Mouse (Mus musculus): ENCODE data around the gene Atxn1. TPM values are rescaled to one million over a fixed set of nuclear protein-coding genes. Genes with fewer than 3 reads are reported as not detected.
A peak's percentile ranks its signal among the peaks of the same experiment; 100 is the strongest.

The Atxn1 gene
- polyA plus RNA-seq, 1 experiment from 2014 or later = 6.8 TPM

DNA sequence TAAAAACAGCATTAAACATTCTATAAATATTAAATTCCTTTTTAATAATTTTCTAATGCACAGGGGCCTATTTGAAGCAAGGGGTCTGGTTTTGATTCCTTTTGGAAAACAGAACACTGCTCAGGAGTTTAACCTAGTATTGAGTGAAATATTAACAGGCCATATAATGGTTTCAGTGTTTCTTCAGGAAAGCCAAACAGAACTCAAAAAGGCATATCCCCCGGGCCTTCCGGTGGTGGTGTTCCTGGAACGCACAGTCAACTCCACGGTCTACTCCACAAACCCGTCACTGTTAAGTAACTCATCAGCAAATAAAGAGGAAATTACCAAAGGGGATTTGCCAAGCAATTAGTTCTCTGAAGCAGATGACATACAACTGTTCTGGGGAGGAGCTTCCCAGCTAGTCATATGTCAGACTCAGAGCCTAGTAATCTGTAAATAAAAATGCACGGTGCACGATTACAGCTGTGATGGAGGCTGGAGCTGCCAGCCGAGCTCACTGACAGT is 14.4 kb downstream of the Atxn1 start:
- no peaks in the 10 kb centered on the region for H3K27me3 ChIP-seq (ENCODE audit: insufficient read depth, low read length)
- ATAC-seq (replicated peaks; ENCODE audit: low FRiP score, low read depth) = peak; percentile 61
- DNase-seq (ENCODE audit: low spot score) = no peak
- H3K27ac ChIP-seq = peak overlapping the region; percentile 60; the same call in 1 of the 2 replicates
- no peak overlapping the region for H3K4me3 ChIP-seq (replicated peaks; ENCODE audit: low read depth, low read length)
- H3K4me2 ChIP-seq (ENCODE audit: low read length) = no peak overlapping the region
- no peak for TF ChIP-seq CTCF (IDR thresholded peaks at IDR 0.05; ENCODE audit: low read depth)
- peaks cover 5% of the 10 kb centered on the region; the same call in 1 of the 2 replicates for H3K36me3 ChIP-seq (ENCODE audit: insufficient read depth, low read length)
- WGBS = 17% methylated on average over 8 of the region's 8 CpGs
- H3K4me1 ChIP-seq (replicated peaks; ENCODE audit: insufficient read depth, low read length) = peaks cover 10% of the 10 kb centered on the region; the same call in 1 of the 2 replicates
- no peak overlapping the region for H3K9ac ChIP-seq (ENCODE audit: low read depth, low read length)
- H3K9me3 ChIP-seq (replicated peaks; ENCODE audit: low read length) = no peaks in the 10 kb centered on the region

GRCm38 (mm10) chr13:45946136-45946535 is 18.7 kb downstream of the Atxn1 start:
- H3K9ac ChIP-seq (ENCODE audit: low read depth, low read length) = no peak overlapping the region
- DNase-seq (ENCODE audit: low spot score) (no peak), ATAC-seq (replicated peaks; ENCODE audit: low FRiP score, low read depth) (no peak)
- H3K9me3 ChIP-seq (replicated peaks; ENCODE audit: low read length) = no peaks in the 10 kb centered on the region
- H3K36me3 ChIP-seq (ENCODE audit: insufficient read depth, low read length) = 0 out of 2 replicates have a peak, but pooled peaks cover 2% of the 10 kb centered on the region
- no peak for TF ChIP-seq CTCF (IDR thresholded peaks at IDR 0.05; ENCODE audit: low read depth)
- no peak overlapping the region for H3K4me3 ChIP-seq (replicated peaks; ENCODE audit: low read depth, low read length)
- H3K4me2 ChIP-seq (ENCODE audit: low read length) = no peak overlapping the region
- 81% methylated on average over 11 of the region's 11 CpGs for WGBS
- H3K27me3 ChIP-seq (ENCODE audit: insufficient read depth, low read length) = no peaks in the 10 kb centered on the region
- H3K27ac ChIP-seq = no peak overlapping the region
- peaks cover 6% of the 10 kb centered on the region; the same call in 1 of the 2 replicates for H3K4me1 ChIP-seq (replicated peaks; ENCODE audit: insufficient read depth, low read length)

- ATAC-seq (replicated peaks; ENCODE audit: low FRiP score, low read depth) = no peak
- Histone ChIP-seq H3K4me3 (replicated peaks; ENCODE audit: low read depth, low read length) (no peak overlapping the region), H3K27ac (no peak overlapping the region), H3K4me1 (replicated peaks; ENCODE audit: insufficient read depth, low read length) (peaks cover 5% of the 10 kb centered on the region; the same call in 1 of the 2 replicates), H3K9me3 (replicated peaks; ENCODE audit: low read length) (no peaks in the 10 kb centered on the region), H3K4me2 (ENCODE audit: low read length) (no peak overlapping the region), H3K36me3 (ENCODE audit: insufficient read depth, low read length) (0 out of 2 replicates have a peak, but pooled peaks cover 2% of the 10 kb centered on the region), H3K9ac (ENCODE audit: low read depth, low read length) (no peak overlapping the region), H3K27me3 (ENCODE audit: insufficient read depth, low read length) (no peaks in the 10 kb centered on the region)
- DNase-seq (ENCODE audit: low spot score) = no peak
- TF ChIP-seq CTCF (IDR thresholded peaks at IDR 0.05; ENCODE audit: low read depth) = no peak
- 72% methylated on average over 7 of the region's 7 CpGs for WGBS
Observed at GRCm38 (mm10) chr13:45942337-45942736, 22.5 kb downstream of the Atxn1 start.

GRCm38 (mm10) chr13:45940714-45941113 is 24.1 kb downstream of the Atxn1 start:
- Histone ChIP-seq H3K27ac (no peak overlapping the region), H3K27me3 (ENCODE audit: insufficient read depth, low read length) (no peaks in the 10 kb centered on the region), H3K4me2 (ENCODE audit: low read length) (no peak overlapping the region), H3K9me3 (replicated peaks; ENCODE audit: low read length) (no peaks in the 10 kb centered on the region), H3K9ac (ENCODE audit: low read depth, low read length) (no peak overlapping the region), H3K4me1 (replicated peaks; ENCODE audit: insufficient read depth, low read length) (peaks cover 15% of the 10 kb centered on the region; the same call in 1 of the 2 replicates), H3K4me3 (replicated peaks; ENCODE audit: low read depth, low read length) (no peak overlapping the region), H3K36me3 (ENCODE audit: insufficient read depth, low read length) (0 out of 2 replicates have a peak, but pooled peaks cover 2% of the 10 kb centered on the region)
- 72% methylated on average over 4 of the region's 4 CpGs for WGBS
- TF ChIP-seq CTCF (IDR thresholded peaks at IDR 0.05; ENCODE audit: low read depth) = no peak
- DNase-seq (ENCODE audit: low spot score) (no peak), ATAC-seq (replicated peaks; ENCODE audit: low FRiP score, low read depth) (no peak)

DNA sequence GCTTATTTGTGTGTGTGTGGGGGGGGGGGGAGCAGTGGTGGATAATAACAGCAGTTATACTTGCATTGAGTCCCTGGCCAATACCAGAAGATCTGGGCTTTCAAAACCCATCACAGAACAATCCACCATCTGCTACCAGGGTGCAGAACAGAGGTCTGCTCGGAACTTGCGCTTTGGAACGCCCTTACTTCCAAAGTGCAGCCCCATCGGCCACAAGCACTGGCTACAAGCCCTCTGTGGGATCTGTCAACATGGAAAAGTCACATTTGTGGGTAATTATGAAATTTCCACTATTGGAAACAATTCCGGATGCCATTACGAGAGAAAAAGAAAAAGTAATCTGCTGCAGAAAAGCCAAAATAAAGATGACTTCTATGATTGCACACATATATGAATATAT is 25.2 kb downstream of the Atxn1 start:
- Histone ChIP-seq H3K4me3 (replicated peaks; ENCODE audit: low read depth, low read length) (no peak overlapping the region), H3K4me1 (replicated peaks; ENCODE audit: insufficient read depth, low read length) (peaks cover 15% of the 10 kb centered on the region; the same call in 1 of the 2 replicates), H3K9me3 (replicated peaks; ENCODE audit: low read length) (no peaks in the 10 kb centered on the region), H3K4me2 (ENCODE audit: low read length) (no peak overlapping the region), H3K9ac (ENCODE audit: low read depth, low read length) (no peak overlapping the region), H3K27ac (no peak overlapping the region), H3K27me3 (ENCODE audit: insufficient read depth, low read length) (no peaks in the 10 kb centered on the region), H3K36me3 (ENCODE audit: insufficient read depth, low read length) (no peaks in the 10 kb centered on the region)
- TF ChIP-seq CTCF (IDR thresholded peaks at IDR 0.05; ENCODE audit: low read depth) = no peak
- ATAC-seq (replicated peaks; ENCODE audit: low FRiP score, low read depth) (no peak), DNase-seq (ENCODE audit: low spot score) (no peak)
- 95% methylated on average over 6 of the region's 6 CpGs for WGBS

DNA sequence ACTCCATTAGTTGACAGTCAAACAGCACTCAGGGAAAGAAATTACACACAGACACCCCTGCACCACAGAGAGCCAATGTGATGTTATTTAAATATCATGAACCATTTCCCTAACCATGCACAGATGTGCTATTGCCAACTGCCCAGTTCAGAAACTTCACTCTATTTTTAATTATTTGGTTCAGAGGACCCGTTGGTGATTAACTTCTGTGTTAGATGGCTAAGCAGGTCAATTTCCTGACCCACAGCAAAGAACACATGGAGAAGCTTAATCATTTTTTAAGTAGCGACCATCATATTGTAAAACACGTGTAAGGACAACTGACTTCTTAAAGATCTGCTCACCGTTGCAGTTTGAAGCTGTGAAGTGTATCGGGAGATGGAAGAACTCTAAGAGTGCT is 26.7 kb downstream of the Atxn1 start:
- Histone ChIP-seq H3K9me3 (replicated peaks; ENCODE audit: low read length) (no peaks in the 10 kb centered on the region), H3K36me3 (ENCODE audit: insufficient read depth, low read length) (no peaks in the 10 kb centered on the region), H3K27ac (no peak overlapping the region), H3K27me3 (ENCODE audit: insufficient read depth, low read length) (no peaks in the 10 kb centered on the region), H3K4me2 (ENCODE audit: low read length) (no peak overlapping the region), H3K9ac (ENCODE audit: low read depth, low read length) (no peak overlapping the region), H3K4me3 (replicated peaks; ENCODE audit: low read depth, low read length) (no peak overlapping the region), H3K4me1 (replicated peaks; ENCODE audit: insufficient read depth, low read length) (peaks cover 15% of the 10 kb centered on the region; the same call in 1 of the 2 replicates)
- no peak for ATAC-seq (replicated peaks; ENCODE audit: low FRiP score, low read depth)
- TF ChIP-seq CTCF (IDR thresholded peaks at IDR 0.05; ENCODE audit: low read depth) = no peak
- no peak for DNase-seq (ENCODE audit: low spot score)
- WGBS = 34% methylated on average over 5 of the region's 5 CpGs

GRCm38 (mm10) chr13:45936765-45937164 is 28.0 kb downstream of the Atxn1 start:
- peak overlapping the region; percentile 19; the same call in 1 of the 2 replicates for H3K27ac ChIP-seq
- no peak for ATAC-seq (replicated peaks; ENCODE audit: low FRiP score, low read depth)

More at GRCm38 (mm10) chr13:45936765-45937164, 28.0 kb downstream of the Atxn1 start:
- H3K9ac ChIP-seq (ENCODE audit: low read depth, low read length) = no peak overlapping the region
- no peaks in the 10 kb centered on the region for H3K9me3 ChIP-seq (replicated peaks; ENCODE audit: low read length)
- no peaks in the 10 kb centered on the region for H3K36me3 ChIP-seq (ENCODE audit: insufficient read depth, low read length)
- TF ChIP-seq CTCF (IDR thresholded peaks at IDR 0.05; ENCODE audit: low read depth) = no peak
- peak; percentile 71 for DNase-seq (ENCODE audit: low spot score)
- H3K4me2 ChIP-seq (ENCODE audit: low read length) = no peak overlapping the region
- no peak overlapping the region for H3K4me3 ChIP-seq (replicated peaks; ENCODE audit: low read depth, low read length)
- peaks cover 15% of the 10 kb centered on the region; the same call in 1 of the 2 replicates for H3K4me1 ChIP-seq (replicated peaks; ENCODE audit: insufficient read depth, low read length)
- no peaks in the 10 kb centered on the region for H3K27me3 ChIP-seq (ENCODE audit: insufficient read depth, low read length)
